Mouse (Mus musculus) monocyte, adult 59 days (primary cell): ENCODE data around the gene Mylk3. TPM values are rescaled to one million over a fixed set of nuclear protein-coding genes. Genes with fewer than 3 reads are reported as not detected.

Experiments
- total RNA-seq, 2 experiments: library from RNA; stranded (reverse); gene quantifications; one replicate each; pipeline ENCODE4 v1.2.4; 2023

Gene Mylk3
- total RNA-seq, result under 1 TPM in 1 of 2 experiments, not detected in 1; 0.16 TPM

GRCm38 (mm10) chr8:85386205-85386604, at the start of gene Mylk3:
Gene Mylk3 (minus strand): TSS chr8:85386345.

GRCm38 (mm10) chr8:85432168-85433016, 46.2 kb upstream of the Mylk3 start, which contains the start of gene 4921524J17Rik:
Gene 4921524J17Rik (minus strand): TSS chr8:85432833.

GRCm38 (mm10) chr8:85299434-85300077, 86.6 kb downstream of the Mylk3 start, which contains the start of the genes Orc6 and Vps35:
Gene Orc6 (plus strand): TSS chr8:85299632.
Gene Vps35 (minus strand): TSS chr8:85299802.

Other genes starting within 250 kb of the Mylk3 start
- gene Cks1brt, start 234.4 kb downstream of the Mylk3 start, total RNA-seq, result not detected
- not detected for gene Olfr371, start 160.4 kb downstream of the Mylk3 start, total RNA-seq
- gene Orc6, start 86.7 kb downstream of the Mylk3 start, total RNA-seq, result 10 to 100 TPM; 15.1 to 16.6 TPM
- gene Vps35, start 86.5 kb downstream of the Mylk3 start, total RNA-seq, result 10 to 100 TPM; 91.7 to 93.7 TPM
- 10 to 100 TPM in 1 of 2 experiments, 1 to 10 TPM in 1; 8.0 to 23.9 TPM for gene 4921524J17Rik, start 46.5 kb upstream of the Mylk3 start, total RNA-seq
- gene Gpt2, start 106.2 kb upstream of the Mylk3 start, total RNA-seq, result 1 to 10 TPM; 2.0 to 2.7 TPM
- 100 to 1,000 TPM in 1 of 2 experiments, 10 to 100 TPM in 1; 94.1 to 110 TPM for gene Dnaja2, start 169.0 kb upstream of the Mylk3 start, total RNA-seq